Mouse (Mus musculus): ENCODE data around the gene Prr5. TPM values are rescaled to one million over a fixed set of nuclear protein-coding genes. Genes with fewer than 3 reads are reported as not detected.

Gene Prr5
- polyA plus RNA-seq, 2 experiments from 2014 or later: not detected

GRCm38 (mm10) chr15:84680545-84681454 lies 11.4 kb downstream of the Prr5 start:
- ATAC-seq: no peak

GRCm38 (mm10) chr15:84681455-84682193 lies 12.2 kb downstream of the Prr5 start:
- ATAC-seq: no peak

GRCm38 (mm10) chr15:84682206-84682605 lies 12.8 kb downstream of the Prr5 start:
- ATAC-seq: no peak

GRCm38 (mm10) chr15:84682821-84683220 lies 13.4 kb downstream of the Prr5 start:
- ATAC-seq: no peak

- no peak for ATAC-seq
Measured at GRCm38 (mm10) chr15:84684520-84684919, 15.1 kb downstream of the Prr5 start.

GRCm38 (mm10) chr15:84685417-84685816 lies 16.0 kb downstream of the Prr5 start:
- ATAC-seq: no peak

- ATAC-seq: no peak
Measured at GRCm38 (mm10) chr15:84687904-84688303, 18.5 kb downstream of the Prr5 start.

- ATAC-seq: no peak
Measured at GRCm38 (mm10) chr15:84689356-84689755, 19.9 kb downstream of the Prr5 start.

GRCm38 (mm10) chr15:84691513-84691912 lies 22.1 kb downstream of the Prr5 start:
- no peak for ATAC-seq

GRCm38 (mm10) chr15:84692645-84693044 lies 23.2 kb downstream of the Prr5 start:
- no peak for ATAC-seq

GRCm38 (mm10) chr15:84696021-84696420 lies 26.6 kb downstream of the Prr5 start:
- ATAC-seq: no peak

GRCm38 (mm10) chr15:84697611-84698011 lies 28.2 kb downstream of the Prr5 start:
- ATAC-seq: no peak

GRCm38 (mm10) chr15:84698189-84698588 lies 28.8 kb downstream of the Prr5 start:
- no peak for ATAC-seq

GRCm38 (mm10) chr15:84700147-84700794 lies 30.9 kb downstream of the Prr5 start:
- ATAC-seq: no peak

GRCm38 (mm10) chr15:84701947-84702346 lies 32.5 kb downstream of the Prr5 start:
- ATAC-seq: no peak

GRCm38 (mm10) chr15:84702391-84703345 lies 33.2 kb downstream of the Prr5 start:
- ATAC-seq: no peak

GRCm38 (mm10) chr15:84703992-84704391 lies 34.6 kb downstream of the Prr5 start:
- ATAC-seq: no peak

GRCm38 (mm10) chr15:84705351-84705901 lies 36.0 kb downstream of the Prr5 start:
- ATAC-seq: no peak

GRCm38 (mm10) chr15:84706983-84707619 lies 37.7 kb downstream of the Prr5 start:
- ATAC-seq: no peak

- ATAC-seq: no peak
Measured at GRCm38 (mm10) chr15:84712566-84713405, 43.4 kb downstream of the Prr5 start.
